Mouse (Mus musculus) intestine, embryonic 16.5 days (tissue): ENCODE data around the gene AC170998.1. TPM values are rescaled to one million over a fixed set of nuclear protein-coding genes. Genes with fewer than 3 reads are reported as not detected.

Source experiments
- ATAC-seq: fragments of 200-750 bp; cut with Nextera tagmentation; 2 replicates; pipeline ENCODE4 v1.8.0; 2017; ENCODE audit warnings: moderate TSS enrichment, moderate library complexity
- H3K27ac ChIP-seq: fragments of 300-500 bp; sonication (generic); 2 replicates; pipeline ENCODE4 v1.5.1; 2014; ENCODE audit warnings: mild to moderate bottlenecking, low read length
- H3K27me3 ChIP-seq: fragments of 300-500 bp; sonication (generic); replicated peaks from 2 replicates; pipeline ENCODE4 v1.6.1; 2014; ENCODE audit warnings: low read length, control low read depth, mixed read lengths; ENCODE audit not compliant: control insufficient read depth, insufficient read depth
- H3K36me3 ChIP-seq: fragments of 300-500 bp; sonication (generic); 2 replicates; pipeline ENCODE4 v1.6.1; 2014; ENCODE audit warnings: low read length, control low read depth; ENCODE audit not compliant: control insufficient read depth, insufficient read depth
- H3K4me1 ChIP-seq: fragments of 300-500 bp; sonication (generic); 2 replicates; pipeline ENCODE4 v1.6.1; 2014; ENCODE audit warnings: low read length, control low read depth, mixed read lengths; ENCODE audit not compliant: control insufficient read depth, insufficient read depth
- H3K4me2 ChIP-seq: fragments of 300-500 bp; sonication (generic); 2 replicates; pipeline ENCODE4 v1.6.1; 2014; ENCODE audit warnings: low read depth, low read length, control low read depth
- H3K4me3 ChIP-seq: fragments of 300-500 bp; sonication (generic); 2 replicates; pipeline ENCODE4 v1.5.1; 2014; ENCODE audit warnings: mild to moderate bottlenecking, low read length
- H3K9ac ChIP-seq: fragments of 300-500 bp; sonication (generic); 2 replicates; pipeline ENCODE4 v1.6.1; 2014; ENCODE audit warnings: low read depth, low read length
- H3K9me3 ChIP-seq: fragments of 300-500 bp; sonication (generic); 2 replicates; pipeline ENCODE4 v1.6.1; 2016; ENCODE audit warnings: low read length, control low read depth; ENCODE audit not compliant: control insufficient read depth
- WGBS: fragments of 180-500 bp; shearing (Covaris S2); extraction: QIAGEN DNeasy Blood & Tissue Kit; methylation state at CpG from one replicate; pipeline ENCODE4 v1.1.7; 2014; 5-methylcytosine and 5-hydroxymethylcytosine counted together
- polyA plus RNA-seq: library from polyadenylated mRNA; unstranded; fragments of >200 nt; fragmentation: Nextera tagmentation; extraction: Ambion mirVana; gene quantifications from 2 replicates; pipeline ENCODE4 v1.2.1, GENCODE M21; 2015

The AC170998.1 gene
- polyA plus RNA-seq: 2.1 TPM in 2 replicates

DNA sequence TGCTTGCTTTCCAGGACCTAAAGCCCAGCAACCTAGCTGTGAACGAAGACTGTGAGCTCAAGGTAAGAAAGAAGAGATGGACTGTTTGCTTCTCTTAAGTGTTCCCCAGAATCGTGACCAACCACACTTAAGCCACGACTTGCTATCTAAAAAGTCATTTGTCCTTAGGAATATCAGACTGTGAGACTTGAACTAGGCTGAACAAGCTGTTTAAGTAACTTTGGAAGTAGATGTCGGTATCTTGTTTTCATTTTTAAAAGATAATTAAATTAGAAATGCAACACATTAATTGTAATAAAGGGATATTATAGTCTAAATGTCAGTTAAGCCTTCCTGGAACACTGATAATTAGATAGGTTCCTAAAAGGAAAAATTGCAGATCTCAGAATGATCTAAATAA is at the start of gene AC170998.1:
Gene AC170998.1, plus strand, starts transcription at position 301 of the 400 bp plus-strand sequence.
- peaks cover 2% of the 10 kb centered on the region; the same call in 1 of the 2 replicates for H3K4me1 ChIP-seq
- no peak within 1 kb of the TSS for H3K27ac ChIP-seq
- H3K9me3 ChIP-seq: no peaks in the 10 kb centered on the region
- H3K36me3 ChIP-seq: peaks cover 30% of the 10 kb centered on the region
- H3K4me2 ChIP-seq: no peak within 1 kb of the TSS
- H3K4me3 ChIP-seq: no peak within 1 kb of the TSS
- no peak for ATAC-seq
- 91% methylated on average over 4 of the region's 4 CpGs for WGBS
- H3K27me3 ChIP-seq: no peaks in the 10 kb centered on the region
- H3K9ac ChIP-seq: no peak within 1 kb of the TSS

DNA sequence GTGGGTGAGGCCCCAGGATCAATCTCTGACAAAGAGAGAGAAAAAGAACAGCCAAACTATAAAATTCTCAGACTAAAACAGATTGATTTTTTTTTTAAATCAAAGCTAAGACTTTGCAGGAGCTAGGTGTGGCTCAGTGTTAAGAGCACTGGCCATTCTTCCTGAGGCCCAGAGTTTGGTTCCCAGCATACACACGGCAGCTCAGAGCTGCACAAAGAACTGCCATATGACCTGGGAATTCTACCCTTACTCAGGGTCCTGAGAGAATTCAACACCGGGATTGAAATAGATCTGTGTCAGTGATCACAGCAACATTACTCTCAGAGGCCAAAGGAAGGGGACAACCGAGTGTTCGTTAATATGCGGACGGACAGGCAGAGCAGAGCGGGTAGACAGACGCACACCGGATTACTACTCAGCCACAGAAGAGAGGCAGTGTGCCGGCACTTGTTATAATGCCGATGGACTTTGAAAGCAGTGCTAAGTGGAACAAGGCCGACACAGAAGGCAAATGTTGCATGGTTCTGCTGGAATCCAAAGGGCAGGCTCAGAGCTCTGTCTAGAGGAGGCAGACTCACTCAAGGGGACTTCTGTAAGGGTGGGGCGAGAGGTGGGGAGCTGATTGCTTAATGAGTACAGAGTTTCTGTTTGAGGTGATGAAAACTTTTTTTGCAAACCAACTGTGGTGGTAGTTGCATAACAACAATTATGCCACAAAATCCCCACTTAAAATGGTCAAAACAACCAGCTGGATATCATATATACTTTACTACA is 43.4 kb upstream of the AC170998.1 start:
- H3K9ac ChIP-seq: no peak overlapping the region
- no peak overlapping the region for H3K4me2 ChIP-seq
- H3K4me1 ChIP-seq: 0 out of 2 replicates have a peak, but pooled peaks cover 2% of the 10 kb centered on the region
- H3K27me3 ChIP-seq: no peaks in the 10 kb centered on the region
- peak overlapping the region; percentile 83 for H3K27ac ChIP-seq
- 63% methylated on average over 13 of the region's 13 CpGs for WGBS
- no peaks in the 10 kb centered on the region for H3K9me3 ChIP-seq
- H3K36me3 ChIP-seq: no peaks in the 10 kb centered on the region
- H3K4me3 ChIP-seq: no peak overlapping the region
- peak; percentile 95 for ATAC-seq

DNA sequence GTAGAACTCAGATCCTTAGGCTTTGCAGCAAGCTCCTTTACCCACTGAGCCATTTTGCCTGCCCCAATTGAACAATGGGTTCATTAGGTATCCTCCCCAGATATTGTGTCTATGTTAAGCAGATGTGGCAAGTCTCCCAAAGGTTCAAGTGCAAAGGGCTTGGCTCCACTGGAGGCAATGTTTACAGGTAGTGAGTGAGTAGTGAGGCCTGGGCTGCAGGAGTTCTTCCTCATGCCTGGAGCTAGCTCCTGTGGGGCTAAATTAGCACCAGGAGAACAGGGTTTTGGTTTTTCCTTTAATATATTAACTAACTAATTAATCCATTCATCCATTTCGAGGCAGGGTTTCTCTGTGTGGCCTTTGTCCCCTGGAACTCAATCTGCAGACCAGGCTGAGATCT is 42.3 kb upstream of the AC170998.1 start:
- no peaks in the 10 kb centered on the region for H3K9me3 ChIP-seq
- H3K4me2 ChIP-seq: no peak overlapping the region
- H3K27ac ChIP-seq: peak overlapping the region; percentile 83
- H3K36me3 ChIP-seq: no peaks in the 10 kb centered on the region
- 0 out of 2 replicates have a peak, but pooled peaks cover 2% of the 10 kb centered on the region for H3K4me1 ChIP-seq
- no peaks in the 10 kb centered on the region for H3K27me3 ChIP-seq
- 52% methylated on average over 1 of the region's 1 CpGs for WGBS
- H3K9ac ChIP-seq: no peak overlapping the region
- peak; percentile 39 for ATAC-seq
- no peak overlapping the region for H3K4me3 ChIP-seq

DNA sequence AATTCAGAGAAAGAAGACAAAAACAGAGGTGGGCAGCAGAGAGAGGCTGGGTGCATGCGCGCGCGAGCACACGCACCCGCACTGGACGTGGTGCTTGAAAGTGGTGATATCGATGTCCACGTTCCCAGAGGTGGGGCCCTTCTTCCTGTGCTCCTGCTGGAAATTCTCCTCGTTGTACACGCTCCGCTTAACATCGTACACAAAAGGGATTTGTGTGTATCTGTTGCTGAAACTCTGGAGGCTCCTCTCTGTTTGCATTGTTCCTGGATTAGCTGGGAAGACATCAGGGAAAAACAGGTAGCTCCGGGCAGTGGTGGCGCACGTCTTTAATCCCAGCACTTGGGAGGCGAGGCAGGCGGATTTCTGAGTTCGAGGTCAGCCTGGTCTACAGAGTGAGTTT is 41.3 kb upstream of the AC170998.1 start:
- no peak overlapping the region for H3K9ac ChIP-seq
- WGBS: 83% methylated on average over 19 of the region's 19 CpGs
- H3K4me2 ChIP-seq: no peak overlapping the region
- no peak overlapping the region for H3K4me3 ChIP-seq
- H3K27ac ChIP-seq: no peak overlapping the region
- H3K36me3 ChIP-seq: no peaks in the 10 kb centered on the region
- no peaks in the 10 kb centered on the region for H3K9me3 ChIP-seq
- no peaks in the 10 kb centered on the region for H3K27me3 ChIP-seq
- ATAC-seq: no peak
- 0 out of 2 replicates have a peak, but pooled peaks cover 7% of the 10 kb centered on the region for H3K4me1 ChIP-seq

DNA sequence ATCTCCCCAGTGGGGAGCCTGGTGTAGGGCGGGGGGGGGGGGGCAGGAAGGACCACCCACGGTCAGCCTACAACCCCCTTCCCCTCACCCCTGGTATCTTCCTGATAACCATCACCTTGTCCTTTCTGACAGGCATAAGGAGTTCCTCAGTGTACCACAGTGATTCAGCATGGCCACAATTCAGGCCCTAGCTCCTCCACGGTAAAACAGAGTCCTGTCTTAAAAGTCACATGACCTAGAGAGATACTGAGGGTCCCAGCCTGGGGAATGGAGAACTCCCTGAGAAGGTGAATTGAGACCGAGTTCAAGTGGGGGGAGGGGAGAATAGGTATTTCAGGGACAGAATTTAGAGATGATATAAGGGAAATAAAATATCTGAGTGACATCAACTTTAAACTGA is 38.5 kb upstream of the AC170998.1 start:
- no peaks in the 10 kb centered on the region for H3K27me3 ChIP-seq
- no peak overlapping the region for H3K9ac ChIP-seq
- H3K36me3 ChIP-seq: no peaks in the 10 kb centered on the region
- no peak overlapping the region for H3K4me2 ChIP-seq
- no peak overlapping the region for H3K27ac ChIP-seq
- no peak for ATAC-seq
- 38% methylated on average over 4 of the region's 4 CpGs for WGBS
- no peak overlapping the region for H3K4me3 ChIP-seq
- peaks cover 11% of the 10 kb centered on the region; the same call in 1 of the 2 replicates for H3K4me1 ChIP-seq
- no peaks in the 10 kb centered on the region for H3K9me3 ChIP-seq

DNA sequence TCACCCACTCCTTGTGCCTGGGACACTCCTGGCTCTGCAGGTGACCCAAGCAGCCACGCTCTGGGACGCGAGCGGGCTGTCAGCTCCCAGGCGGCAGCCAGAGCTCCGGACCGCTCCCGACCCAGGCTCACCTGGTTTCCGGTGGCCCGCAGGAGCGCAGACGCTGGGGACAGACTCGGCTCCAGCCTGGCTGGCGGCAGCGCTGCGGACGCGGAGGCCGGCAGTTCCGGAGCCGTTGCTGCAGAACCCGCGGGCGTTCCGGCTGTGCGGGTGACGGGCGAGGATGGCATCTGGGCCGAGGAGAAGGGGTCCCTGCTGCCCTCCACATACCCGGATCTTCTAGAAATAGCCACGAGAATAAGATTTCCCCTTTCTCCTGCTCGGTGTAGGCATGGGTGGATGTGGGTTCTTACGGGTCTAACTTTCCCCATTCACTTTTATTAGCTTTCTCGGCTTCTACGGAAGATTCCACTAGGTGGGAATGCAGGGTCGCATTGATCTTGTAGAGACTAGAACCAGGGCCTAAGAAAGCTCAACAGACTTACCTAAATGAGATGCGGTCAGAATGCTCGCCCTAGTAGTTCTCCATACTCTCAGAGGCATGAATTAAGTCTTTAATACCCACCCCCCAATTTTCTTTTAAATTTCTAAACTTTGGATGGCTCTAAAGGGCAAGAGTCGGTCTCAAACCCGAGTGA is 36.1 kb upstream of the AC170998.1 start, which contains the start of gene Slc26a8:
Gene Slc26a8, minus strand, starts transcription at position 648 of the 698 bp plus-strand sequence.
- no peak for ATAC-seq
- peak within 1 kb of the TSS; percentile 97 for H3K27ac ChIP-seq
- peak within 1 kb of the TSS; percentile 99 for H3K4me3 ChIP-seq
- no peaks in the 10 kb centered on the region for H3K36me3 ChIP-seq
- peak within 1 kb of the TSS; percentile 76 for H3K9ac ChIP-seq
- no peaks in the 10 kb centered on the region for H3K27me3 ChIP-seq
- H3K4me1 ChIP-seq: peaks cover 22% of the 10 kb centered on the region
- no peaks in the 10 kb centered on the region for H3K9me3 ChIP-seq
- 10% methylated on average over 40 of the region's 40 CpGs for WGBS
- peak within 1 kb of the TSS; percentile 82 for H3K4me2 ChIP-seq

DNA sequence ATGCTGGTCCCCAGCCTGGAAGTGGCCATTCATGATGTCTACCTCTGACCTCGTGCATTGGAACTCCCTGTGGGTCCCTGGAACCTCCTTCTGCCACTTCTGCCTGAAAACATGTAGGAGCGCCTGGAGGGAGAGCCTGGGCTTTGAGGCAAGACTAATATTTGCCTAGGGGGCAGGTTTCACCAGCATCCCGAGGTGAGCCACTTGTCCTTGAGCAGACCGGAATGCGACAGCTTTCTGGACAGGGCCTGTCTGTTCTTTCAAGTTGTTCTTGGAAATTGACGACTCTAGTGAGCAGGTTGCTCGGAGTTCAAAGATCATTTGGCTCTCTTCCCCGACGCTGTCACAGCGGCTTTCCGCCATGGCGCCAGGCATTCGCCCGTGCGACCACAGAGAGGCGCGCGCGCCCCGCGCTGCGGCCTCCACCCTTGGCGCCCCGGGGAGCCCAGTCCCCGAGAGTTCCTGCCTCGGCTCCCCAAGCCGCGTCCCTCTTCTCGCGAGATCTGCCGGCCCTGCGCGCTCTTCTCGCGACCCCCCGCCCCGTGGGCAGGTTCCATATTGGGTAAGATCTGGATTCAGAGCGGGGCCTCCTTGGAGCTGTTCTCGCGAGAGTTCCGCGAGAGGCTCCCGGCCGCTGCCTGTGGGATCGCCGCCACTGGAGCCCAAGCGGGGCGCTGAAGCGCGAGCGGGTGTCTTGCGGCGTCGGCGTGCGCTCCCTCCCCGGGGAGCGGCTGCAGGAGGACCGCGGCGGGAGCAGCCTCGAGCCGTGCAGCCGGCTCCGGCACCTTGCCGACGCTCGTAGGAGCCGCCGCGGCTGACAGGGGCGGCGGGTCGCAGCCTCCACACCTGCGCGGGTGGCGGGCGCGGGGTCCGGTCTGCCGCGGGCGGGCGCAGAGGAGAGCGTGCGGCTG is 34.9 kb upstream of the AC170998.1 start, which contains the start of gene Mapk14:
Gene Mapk14, plus strand, starts transcription at position 554 of the 911 bp plus-strand sequence.
- peak within 1 kb of the TSS; percentile 96 for H3K9ac ChIP-seq
- no peaks in the 10 kb centered on the region for H3K36me3 ChIP-seq
- no peaks in the 10 kb centered on the region for H3K9me3 ChIP-seq
- under 1% methylated on average over 86 of the region's 86 CpGs for WGBS
- ATAC-seq: peak; percentile 95
- H3K4me2 ChIP-seq: peak within 1 kb of the TSS; percentile 66
- peak within 1 kb of the TSS; percentile 97 for H3K27ac ChIP-seq
- peak within 1 kb of the TSS; percentile 99 for H3K4me3 ChIP-seq
- H3K4me1 ChIP-seq: peaks cover 31% of the 10 kb centered on the region
- no peaks in the 10 kb centered on the region for H3K27me3 ChIP-seq

DNA sequence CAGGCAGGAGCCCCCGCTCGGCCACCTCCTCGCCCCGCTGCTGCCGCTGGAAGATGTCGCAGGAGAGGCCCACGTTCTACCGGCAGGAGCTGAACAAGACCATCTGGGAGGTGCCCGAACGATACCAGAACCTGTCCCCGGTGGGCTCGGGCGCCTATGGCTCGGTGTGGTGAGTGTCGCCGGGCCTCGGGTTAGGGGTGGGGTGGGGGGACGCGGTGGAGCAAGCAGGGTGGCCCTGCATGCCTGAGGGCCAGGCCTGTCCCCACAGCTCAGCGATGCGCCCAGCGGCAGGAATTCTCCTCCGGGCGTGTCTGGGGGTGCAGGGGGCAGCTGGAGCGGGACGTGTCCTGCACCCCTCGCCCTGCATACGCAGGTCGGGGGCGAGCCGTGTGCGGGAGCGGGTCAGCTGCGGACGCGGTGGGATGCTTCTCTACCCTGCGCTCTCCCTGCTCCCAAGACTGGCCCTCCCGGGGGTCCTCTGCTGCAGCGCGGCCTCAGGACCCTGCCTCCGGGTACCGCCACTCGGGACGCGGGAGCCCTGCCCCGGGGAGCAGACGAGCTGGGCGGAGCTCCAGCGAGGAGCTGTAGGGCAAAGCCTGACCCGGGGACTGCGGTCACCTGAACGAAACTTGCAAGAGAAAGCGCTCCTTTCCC is 34.1 kb upstream of the AC170998.1 start:
- peak overlapping the region; percentile 99 for H3K4me3 ChIP-seq
- ATAC-seq: peak; percentile 43
- peaks cover 39% of the 10 kb centered on the region for H3K4me1 ChIP-seq
- H3K36me3 ChIP-seq: no peaks in the 10 kb centered on the region
- peak overlapping the region; percentile 97 for H3K27ac ChIP-seq
- peak overlapping the region; percentile 66 for H3K4me2 ChIP-seq
- peak overlapping the region; percentile 96 for H3K9ac ChIP-seq
- no peaks in the 10 kb centered on the region for H3K9me3 ChIP-seq
- WGBS: under 1% methylated on average over 53 of the region's 53 CpGs
- H3K27me3 ChIP-seq: no peaks in the 10 kb centered on the region
